Mouse (Mus musculus) heart, adult 2 months (tissue): ENCODE data around the gene Atp6v1g2. TPM values are rescaled to one million over a fixed set of nuclear protein-coding genes. Genes with fewer than 3 reads are reported as not detected.
A peak's percentile ranks its signal among the peaks of the same experiment; 100 is the strongest.

ENCODE experiments used
- DNase-seq, 2 experiments: peaks; one replicate each; pipeline ENCODE4 v3.0.0; 2021
- H3K27ac ChIP-seq: fragments of 200-600 bp; 2 replicates; pipeline ENCODE4 v1.8.1; 2022
- H3K27me3 ChIP-seq: fragments of 200-500 bp; 2 replicates; pipeline ENCODE4 v1.6.1; 2012; ENCODE audit warnings: mild to moderate bottlenecking, low read length, inconsistent platforms, mixed read lengths; ENCODE audit not compliant: control insufficient read depth, insufficient read depth
- H3K36me3 ChIP-seq: fragments of 200-500 bp; 2 replicates; pipeline ENCODE4 v1.6.1; 2012; ENCODE audit warnings: low read length, inconsistent platforms; ENCODE audit not compliant: control insufficient read depth, insufficient read depth
- H3K4me1 ChIP-seq: fragments of 200-500 bp; 2 replicates; pipeline ENCODE4 v1.6.1; 2011; ENCODE audit warnings: low read length; ENCODE audit not compliant: control insufficient read depth, insufficient read depth
- H3K4me3 ChIP-seq: fragments of 200-600 bp; 2 replicates; pipeline ENCODE4 v1.8.1; 2022
- H3K79me2 ChIP-seq: fragments of 200-500 bp; replicated peaks from 2 replicates; pipeline ENCODE4 v1.6.1; 2012; ENCODE audit warnings: mild to moderate bottlenecking, inconsistent platforms, low read length, moderate library complexity, mixed read lengths; ENCODE audit not compliant: control insufficient read depth, insufficient read depth
- H3K9ac ChIP-seq: fragments of 200-500 bp; 2 replicates; pipeline ENCODE4 v1.6.1; 2012; ENCODE audit warnings: low read depth, mild to moderate bottlenecking, control low read depth, inconsistent platforms, low read length, mixed read lengths
- CTCF ChIP-seq: fragments of 200-600 bp; IDR thresholded peaks from 2 replicates; pipeline ENCODE4 v1.8.1; 2022; ENCODE audit warnings: antibody characterized with exemption, mild to moderate bottlenecking, moderate library complexity
- EP300 ChIP-seq: fragments of 200-500 bp; IDR thresholded peaks from 2 replicates; pipeline ENCODE4 v1.6.1; 2011; ENCODE audit warnings: low read depth, low read length, control low read depth; ENCODE audit not compliant: insufficient read depth
- POLR2A ChIP-seq: fragments of 200-500 bp; IDR thresholded peaks from 2 replicates; pipeline ENCODE4 v1.6.1; 2011; ENCODE audit warnings: mild to moderate bottlenecking, low read depth, low read length, control low read depth; ENCODE audit not compliant: insufficient read depth
- WGBS: fragments of 180-500 bp; shearing (Covaris S2); methylation state at CpG from one replicate; pipeline ENCODE4 v1.1.7; 2018; 5-methylcytosine and 5-hydroxymethylcytosine counted together
- intact Hi-C: fragments of 180-260 bp; cut with DNase I; formaldehyde crosslinking; loops from one replicate; pipeline ENCODE4 v1.15.1; 2025
- polyA plus RNA-seq: library from polyadenylated mRNA; depleted of rRNA; stranded (reverse); fragments of >200 nt; gene quantifications from 2 replicates; pipeline ENCODE4 v1.2.3, GENCODE M21; 2012
- total RNA-seq, 2 experiments: library from RNA; stranded (reverse); gene quantifications; 2 replicates each; pipeline ENCODE4 v1.2.3; 2021

Gene Atp6v1g2
- total and polyA plus RNA-seq, 3 experiments, result 3.0 to 6.4 (median 3.2) TPM

- Histone ChIP-seq H3K79me2 (no peaks in the 10 kb centered on the region), H3K9ac (no peak overlapping the region), H3K36me3 (no peaks in the 10 kb centered on the region), H3K4me3 (no peak overlapping the region), H3K4me1 (peaks cover 2% of the 10 kb centered on the region), H3K27ac (peak overlapping the region; percentile 6; the same call in 1 of the 2 replicates), H3K27me3 (no peaks in the 10 kb centered on the region)
- TF ChIP-seq CTCF, result no peak
- TF ChIP-seq POLR2A, result no peak
- no peak for TF ChIP-seq EP300
- 46% methylated on average over 12 of the region's 12 CpGs for WGBS
- intact Hi-C loops, result no loop called here
- peak; percentile 33 to 60 for DNase-seq
Observed at GRCm38 (mm10) chr17:35209785-35210535, 23.5 kb upstream of the Atp6v1g2 start.

GRCm38 (mm10) chr17:35210593-35210992 is 22.9 kb upstream of the Atp6v1g2 start:
- H3K27me3 ChIP-seq, result no peaks in the 10 kb centered on the region
- no peak for TF ChIP-seq EP300
- TF ChIP-seq POLR2A, result no peak
- TF ChIP-seq CTCF, result no peak
- H3K79me2 ChIP-seq, result no peaks in the 10 kb centered on the region
- H3K36me3 ChIP-seq, result no peaks in the 10 kb centered on the region
- 70% methylated on average over 3 of the region's 3 CpGs for WGBS
- peaks cover 2% of the 10 kb centered on the region for H3K4me1 ChIP-seq
- intact Hi-C loops, result no loop called here
- no peak overlapping the region for H3K27ac ChIP-seq
- H3K9ac ChIP-seq, result no peak overlapping the region
- no peak overlapping the region for H3K4me3 ChIP-seq
- DNase-seq, result no peak

DNA sequence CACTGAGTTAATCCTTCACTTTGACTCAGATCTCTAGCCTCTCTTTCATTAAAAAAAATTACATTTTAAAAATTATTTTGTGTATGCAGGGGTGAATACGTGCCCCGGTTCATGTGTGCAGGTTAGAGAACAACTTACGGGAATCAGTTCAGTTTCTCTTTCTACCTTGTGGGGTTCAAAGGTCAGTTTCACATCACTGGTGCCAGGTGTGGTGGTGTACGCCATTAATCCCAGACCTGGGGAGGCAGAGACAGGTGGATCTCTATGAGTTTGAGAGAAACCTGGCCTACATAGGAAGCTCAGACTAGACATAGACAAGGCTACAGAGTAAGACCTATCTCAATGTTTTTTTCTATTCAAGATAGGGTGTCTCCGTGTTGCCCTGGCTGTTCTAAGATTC is 20.4 kb upstream of the Atp6v1g2 start:
- peaks cover 4% of the 10 kb centered on the region for H3K4me1 ChIP-seq
- no peak overlapping the region for H3K27ac ChIP-seq
- no peaks in the 10 kb centered on the region for H3K36me3 ChIP-seq
- H3K27me3 ChIP-seq, result no peaks in the 10 kb centered on the region
- TF ChIP-seq POLR2A (no peak), EP300 (no peak), CTCF (no peak)
- no peak for DNase-seq
- no peak overlapping the region for H3K4me3 ChIP-seq
- no peaks in the 10 kb centered on the region for H3K79me2 ChIP-seq
- no peak overlapping the region for H3K9ac ChIP-seq
- intact Hi-C loops, result no loop called here
- 95% methylated on average over 5 of the region's 5 CpGs for WGBS

GRCm38 (mm10) chr17:35218516-35219193 is 14.8 kb upstream of the Atp6v1g2 start:
- Histone ChIP-seq H3K27me3 (no peaks in the 10 kb centered on the region), H3K36me3 (peaks cover 3% of the 10 kb centered on the region; the same call in 1 of the 2 replicates), H3K79me2 (no peaks in the 10 kb centered on the region), H3K27ac (peak overlapping the region; percentile 87), H3K4me3 (peak overlapping the region; percentile 19; the same call in 1 of the 2 replicates), H3K9ac (peak overlapping the region; percentile 61), H3K4me1 (peaks cover 18% of the 10 kb centered on the region)
- intact Hi-C loops, result loop anchor here (2.0 kb wide), 1 partner anchor 20 kb away; no protein-coding TSS in a partner anchor
- TF ChIP-seq POLR2A, result no peak
- no peak for TF ChIP-seq CTCF
- 0 out of 2 replicates have a peak, but pooled peaks have one; percentile 42 for TF ChIP-seq EP300
- DNase-seq, result peak; percentile 57 to 73
- WGBS, result 50% methylated on average over 18 of the region's 18 CpGs

- H3K36me3 ChIP-seq, result peaks cover 3% of the 10 kb centered on the region; the same call in 1 of the 2 replicates
- DNase-seq, result peak; percentile 47 to 51
- 35% methylated on average over 6 of the region's 6 CpGs for WGBS
- H3K27ac ChIP-seq, result peak overlapping the region; percentile 87
- H3K4me1 ChIP-seq, result peaks cover 18% of the 10 kb centered on the region
- H3K4me3 ChIP-seq, result no peak overlapping the region
- no peaks in the 10 kb centered on the region for H3K79me2 ChIP-seq
- TF ChIP-seq EP300 (no peak), CTCF (no peak), POLR2A (no peak)
- intact Hi-C loops, result loop anchor here (2.0 kb wide), 1 partner anchor 21 kb away; no protein-coding TSS in a partner anchor
- H3K9ac ChIP-seq, result peak overlapping the region; percentile 9; the same call in 1 of the 2 replicates
- no peaks in the 10 kb centered on the region for H3K27me3 ChIP-seq
Observed at GRCm38 (mm10) chr17:35219601-35220041, 13.8 kb upstream of the Atp6v1g2 start.
